Mouse (Mus musculus): Measurements from ENCODE around the gene Gab2. TPM values are rescaled to one million over a fixed set of nuclear protein-coding genes. Genes with fewer than 3 reads are reported as not detected.

Gab2 gene
- polyA plus RNA-seq, 1 experiment from 2014 or later: 3.4 TPM

- 74% methylated on average over 7 of the region's 7 CpGs for WGBS
- no peaks in the 10 kb centered on the region for H3K4me1 ChIP-seq (replicated peaks; ENCODE audit: control insufficient read depth, insufficient read depth)
- no peaks in the 10 kb centered on the region for H3K27me3 ChIP-seq (ENCODE audit: control insufficient read depth, insufficient read depth, low read length)
- H3K9ac ChIP-seq (ENCODE audit: low read length): no peak overlapping the region
- no peak for ATAC-seq (ENCODE audit: low FRiP score, low TSS enrichment)
- no peak overlapping the region for H3K4me2 ChIP-seq (replicated peaks; ENCODE audit: low read depth)
- peaks cover 8% of the 10 kb centered on the region; the same call in 1 of the 2 replicates for H3K36me3 ChIP-seq (ENCODE audit: control insufficient read depth, insufficient read depth, low read length)
- DNase-seq (ENCODE audit: low spot score): no peak
- no peaks in the 10 kb centered on the region for H3K9me3 ChIP-seq (ENCODE audit: control insufficient read depth, low read length)
- no peak overlapping the region for H3K27ac ChIP-seq (replicated peaks)
- TF ChIP-seq EP300 (optimal IDR thresholded peaks at IDR 0.05) (no peak), CTCF (IDR thresholded peaks at IDR 0.05; ENCODE audit: low read depth) (no peak)
- H3K4me3 ChIP-seq (ENCODE audit: low read depth, low read length): no peak overlapping the region
Measured at GRCm38 (mm10) chr7:97313364-97313995, 232.1 kb downstream of the Gab2 start.

DNA sequence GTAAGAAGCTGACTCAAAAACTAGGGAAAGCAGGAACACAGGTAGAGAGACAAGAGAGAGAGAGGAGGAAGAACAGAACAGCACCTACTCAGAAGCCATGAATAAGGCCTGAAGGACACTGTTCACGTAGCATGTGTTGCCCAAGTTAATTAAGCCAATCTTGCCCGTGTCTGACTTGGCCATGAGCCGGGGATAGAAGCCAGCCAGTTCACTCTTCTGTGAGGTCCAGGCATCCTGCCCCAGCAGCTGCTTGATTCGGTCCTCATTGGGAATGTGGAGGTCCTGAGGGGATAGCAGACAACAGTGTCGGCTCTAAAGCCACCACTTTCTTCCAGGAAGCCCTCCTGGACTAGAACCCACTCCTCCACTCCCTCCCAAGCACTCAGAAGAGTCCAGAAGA is 233.3 kb downstream of the Gab2 start:
- no peak overlapping the region for H3K4me3 ChIP-seq (ENCODE audit: low read depth, low read length)
- H3K36me3 ChIP-seq (ENCODE audit: control insufficient read depth, insufficient read depth, low read length): peaks cover 2% of the 10 kb centered on the region; the same call in 1 of the 2 replicates
- WGBS: 95% methylated on average over 5 of the region's 5 CpGs
- no peaks in the 10 kb centered on the region for H3K9me3 ChIP-seq (ENCODE audit: control insufficient read depth, low read length)
- H3K4me2 ChIP-seq (replicated peaks; ENCODE audit: low read depth): no peak overlapping the region
- no peak for ATAC-seq (ENCODE audit: low FRiP score, low TSS enrichment)
- TF ChIP-seq EP300 (optimal IDR thresholded peaks at IDR 0.05) (no peak), CTCF (IDR thresholded peaks at IDR 0.05; ENCODE audit: low read depth) (no peak)
- no peak for DNase-seq (ENCODE audit: low spot score)
- no peak overlapping the region for H3K27ac ChIP-seq (replicated peaks)
- no peak overlapping the region for H3K9ac ChIP-seq (ENCODE audit: low read length)
- no peaks in the 10 kb centered on the region for H3K27me3 ChIP-seq (ENCODE audit: control insufficient read depth, insufficient read depth, low read length)
- H3K4me1 ChIP-seq (replicated peaks; ENCODE audit: control insufficient read depth, insufficient read depth): no peaks in the 10 kb centered on the region

DNA sequence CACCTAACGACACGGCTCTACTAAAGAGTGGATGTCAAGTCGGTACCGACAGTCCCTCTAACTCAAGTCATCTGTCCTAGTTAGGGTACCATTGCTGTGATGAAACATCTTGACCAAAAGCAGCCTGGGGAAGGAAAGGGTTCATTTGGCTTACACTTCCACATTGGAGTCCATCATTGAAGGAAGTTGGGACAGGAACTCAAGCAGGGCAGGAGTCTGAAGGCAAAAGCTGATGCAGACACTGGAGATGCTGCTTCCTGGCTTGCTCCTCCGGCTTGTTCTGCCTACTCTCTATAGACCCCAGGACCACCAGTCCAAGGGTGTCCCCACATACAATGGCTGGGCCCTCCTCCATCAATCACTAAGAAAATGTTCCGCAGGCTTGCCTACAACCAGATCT is 234.3 kb downstream of the Gab2 start:
- DNase-seq (ENCODE audit: low spot score): no peak
- H3K9me3 ChIP-seq (ENCODE audit: control insufficient read depth, low read length): no peaks in the 10 kb centered on the region
- TF ChIP-seq EP300 (optimal IDR thresholded peaks at IDR 0.05) (no peak), CTCF (IDR thresholded peaks at IDR 0.05; ENCODE audit: low read depth) (no peak)
- H3K4me1 ChIP-seq (replicated peaks; ENCODE audit: control insufficient read depth, insufficient read depth): no peaks in the 10 kb centered on the region
- H3K27me3 ChIP-seq (ENCODE audit: control insufficient read depth, insufficient read depth, low read length): no peaks in the 10 kb centered on the region
- H3K27ac ChIP-seq (replicated peaks): no peak overlapping the region
- no peak overlapping the region for H3K9ac ChIP-seq (ENCODE audit: low read length)
- no peak for ATAC-seq (ENCODE audit: low FRiP score, low TSS enrichment)
- H3K36me3 ChIP-seq (ENCODE audit: control insufficient read depth, insufficient read depth, low read length): peaks cover 2% of the 10 kb centered on the region; the same call in 1 of the 2 replicates
- H3K4me2 ChIP-seq (replicated peaks; ENCODE audit: low read depth): no peak overlapping the region
- WGBS: 85% methylated on average over 6 of the region's 6 CpGs
- H3K4me3 ChIP-seq (ENCODE audit: low read depth, low read length): no peak overlapping the region

DNA sequence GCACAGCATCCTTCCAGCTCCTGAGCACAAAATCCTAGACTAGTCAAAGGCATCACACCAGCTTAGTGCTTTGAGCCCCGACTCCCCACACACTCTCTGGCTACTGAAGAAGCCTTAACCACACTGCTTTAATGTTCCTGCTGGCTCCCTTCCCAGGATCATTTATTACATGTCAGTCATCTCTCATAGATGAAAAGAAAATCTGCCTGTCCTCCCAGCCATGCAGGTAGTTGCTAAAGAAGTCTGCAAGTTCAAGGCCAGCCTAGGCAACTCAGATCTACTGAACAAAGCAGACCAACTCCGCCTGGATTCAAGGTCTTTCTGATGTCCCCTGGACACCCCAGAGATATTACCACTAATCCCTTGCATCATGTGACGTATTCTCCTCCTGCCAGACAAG is 236.3 kb downstream of the Gab2 start:
- H3K27me3 ChIP-seq (ENCODE audit: control insufficient read depth, insufficient read depth, low read length): no peaks in the 10 kb centered on the region
- ATAC-seq (ENCODE audit: low FRiP score, low TSS enrichment) (no peak), DNase-seq (ENCODE audit: low spot score) (no peak)
- no peaks in the 10 kb centered on the region for H3K4me1 ChIP-seq (replicated peaks; ENCODE audit: control insufficient read depth, insufficient read depth)
- 84% methylated on average over 3 of the region's 3 CpGs for WGBS
- TF ChIP-seq EP300 (optimal IDR thresholded peaks at IDR 0.05) (no peak), CTCF (IDR thresholded peaks at IDR 0.05; ENCODE audit: low read depth) (no peak)
- no peak overlapping the region for H3K4me3 ChIP-seq (ENCODE audit: low read depth, low read length)
- H3K4me2 ChIP-seq (replicated peaks; ENCODE audit: low read depth): no peak overlapping the region
- H3K27ac ChIP-seq (replicated peaks): no peak overlapping the region
- H3K36me3 ChIP-seq (ENCODE audit: control insufficient read depth, insufficient read depth, low read length): no peaks in the 10 kb centered on the region
- H3K9ac ChIP-seq (ENCODE audit: low read length): no peak overlapping the region
- H3K9me3 ChIP-seq (ENCODE audit: control insufficient read depth, low read length): no peaks in the 10 kb centered on the region

GRCm38 (mm10) chr7:97324342-97324741 is 243.0 kb downstream of the Gab2 start:
- Histone ChIP-seq H3K4me3 (ENCODE audit: low read depth, low read length) (no peak overlapping the region), H3K9me3 (ENCODE audit: control insufficient read depth, low read length) (no peaks in the 10 kb centered on the region), H3K36me3 (ENCODE audit: control insufficient read depth, insufficient read depth, low read length) (no peaks in the 10 kb centered on the region), H3K4me1 (replicated peaks; ENCODE audit: control insufficient read depth, insufficient read depth) (no peaks in the 10 kb centered on the region), H3K4me2 (replicated peaks; ENCODE audit: low read depth) (no peak overlapping the region), H3K27me3 (ENCODE audit: control insufficient read depth, insufficient read depth, low read length) (peaks cover 4% of the 10 kb centered on the region; the same call in 1 of the 2 replicates), H3K27ac (replicated peaks) (no peak overlapping the region), H3K9ac (ENCODE audit: low read length) (no peak overlapping the region)
- TF ChIP-seq CTCF (IDR thresholded peaks at IDR 0.05; ENCODE audit: low read depth): no peak
- TF ChIP-seq EP300 (optimal IDR thresholded peaks at IDR 0.05): no peak
- WGBS: 86% methylated on average over 8 of the region's 8 CpGs
- ATAC-seq (ENCODE audit: low FRiP score, low TSS enrichment): no peak
- DNase-seq (ENCODE audit: low spot score): no peak

- TF ChIP-seq EP300 (optimal IDR thresholded peaks at IDR 0.05) (no peak), CTCF (IDR thresholded peaks at IDR 0.05; ENCODE audit: low read depth) (no peak)
- ATAC-seq (ENCODE audit: low FRiP score, low TSS enrichment) (peak; percentile 14; the same call in 1 of the 2 replicates), DNase-seq (ENCODE audit: low spot score) (peak; percentile 39)
- H3K4me3 ChIP-seq (ENCODE audit: low read depth, low read length): peak overlapping the region; percentile 25
- H3K27ac ChIP-seq (replicated peaks): no peak overlapping the region
- peaks cover 4% of the 10 kb centered on the region; the same call in 1 of the 2 replicates for H3K27me3 ChIP-seq (ENCODE audit: control insufficient read depth, insufficient read depth, low read length)
- no peaks in the 10 kb centered on the region for H3K9me3 ChIP-seq (ENCODE audit: control insufficient read depth, low read length)
- H3K4me2 ChIP-seq (replicated peaks; ENCODE audit: low read depth): peak overlapping the region; percentile 47
- WGBS: 20% methylated on average over 73 of the region's 96 CpGs
- H3K9ac ChIP-seq (ENCODE audit: low read length): peak overlapping the region; percentile 8; the same call in 1 of the 2 replicates
- H3K36me3 ChIP-seq (ENCODE audit: control insufficient read depth, insufficient read depth, low read length): no peaks in the 10 kb centered on the region
- H3K4me1 ChIP-seq (replicated peaks; ENCODE audit: control insufficient read depth, insufficient read depth): no peaks in the 10 kb centered on the region
Measured at GRCm38 (mm10) chr7:97325156-97325985, 244.0 kb downstream of the Gab2 start.
